Mouse (Mus musculus) liver, adult 2 months (tissue): ENCODE data around the gene Usp8.

Experiments used
- CTCF ChIP-seq: fragments of 200-500 bp; IDR thresholded peaks from 2 replicates; pipeline ENCODE4 v1.5.1; 2011; ENCODE audit warnings: low read depth, low read length, control low read depth
- POLR2A ChIP-seq: fragments of 200-500 bp; IDR thresholded peaks from 2 replicates; pipeline ENCODE4 v1.6.1; 2011; ENCODE audit warnings: low read length, control low read depth; ENCODE audit not compliant: insufficient read depth; ENCODE audit errors: extremely low read depth

DNA sequence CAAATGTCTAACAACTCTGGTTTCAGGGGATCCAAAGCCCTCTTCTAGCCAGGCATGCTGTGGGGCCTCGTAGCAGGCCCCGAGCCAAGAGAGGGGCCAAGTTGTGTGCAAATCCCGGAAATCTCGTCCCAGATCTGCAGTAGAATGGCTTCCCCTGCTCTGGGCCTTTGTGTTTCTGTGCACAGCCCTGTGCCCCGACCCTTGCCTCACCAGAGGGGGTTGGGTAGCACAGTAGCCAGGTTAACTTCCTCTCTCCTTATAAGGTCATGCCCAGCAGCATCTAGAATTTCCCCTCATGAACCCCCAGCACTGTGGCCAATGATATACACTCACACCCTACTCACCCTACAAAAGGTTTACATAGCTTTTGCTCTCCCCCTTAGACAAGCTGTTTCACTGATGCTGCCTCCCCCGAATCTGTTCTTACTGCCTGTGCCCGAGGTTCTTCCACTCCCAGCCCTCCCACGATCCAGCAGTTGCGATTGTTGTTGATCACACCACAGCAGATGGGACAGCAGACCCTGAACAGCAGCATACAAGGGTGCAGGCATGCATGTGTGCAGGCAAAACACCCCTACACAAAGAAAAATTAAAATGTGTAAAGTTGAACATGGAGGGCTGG, 80.7 kb downstream of the Usp8 start:
- no peak for TF ChIP-seq CTCF
- no peak for TF ChIP-seq POLR2A
